Mouse (Mus musculus) thymus, postnatal 25 days (tissue): ENCODE data around the gene Chst3.
"Not testable (repeated sequence)": the region's sequence is repeated elsewhere in the genome, so short reads cannot be mapped to it uniquely, and the experiment has no call there.

ENCODE experiments used
- DNase-seq: peaks from one replicate; pipeline ENCODE4 v3.0.0; 2022

Gene Chst3

GRCm38 (mm10) chr10:60230321-60231088, 11.4 kb upstream of the Chst3 start:
- no peak for DNase-seq

GRCm38 (mm10) chr10:60229113-60229512, 10.1 kb upstream of the Chst3 start:
- no peak for DNase-seq

- no peak for DNase-seq
Observed at GRCm38 (mm10) chr10:60227666-60228065, 8.6 kb upstream of the Chst3 start.

GRCm38 (mm10) chr10:60224601-60225000, 5.5 kb upstream of the Chst3 start:
- no peak for DNase-seq

GRCm38 (mm10) chr10:60221571-60222259, 2.7 kb upstream of the Chst3 start:
- not testable (repeated sequence) for DNase-seq

- no peak for DNase-seq
Observed at GRCm38 (mm10) chr10:60220607-60221006, 1.5 kb upstream of the Chst3 start.

GRCm38 (mm10) chr10:60220042-60220523, 1.0 kb upstream of the Chst3 start:
- DNase-seq = no peak

GRCm38 (mm10) chr10:60218033-60218590, 948 bp downstream of the Chst3 start:
- no peak for DNase-seq

- DNase-seq = no peak
Observed at GRCm38 (mm10) chr10:60216331-60217095, 2.5 kb downstream of the Chst3 start.

GRCm38 (mm10) chr10:60215077-60215960, 3.7 kb downstream of the Chst3 start:
- no peak for DNase-seq

GRCm38 (mm10) chr10:60212589-60213379, 6.3 kb downstream of the Chst3 start:
- DNase-seq = no peak

- no peak for DNase-seq
Observed at GRCm38 (mm10) chr10:60211501-60212005, 7.5 kb downstream of the Chst3 start.

- DNase-seq = no peak
Observed at GRCm38 (mm10) chr10:60210468-60210867, 8.6 kb downstream of the Chst3 start.

- DNase-seq = no peak
Observed at GRCm38 (mm10) chr10:60209237-60209636, 9.8 kb downstream of the Chst3 start.

GRCm38 (mm10) chr10:60207166-60207705, 11.8 kb downstream of the Chst3 start:
- no peak for DNase-seq

- DNase-seq = no peak
Observed at GRCm38 (mm10) chr10:60205601-60206241, 13.3 kb downstream of the Chst3 start.

- no peak for DNase-seq
Observed at GRCm38 (mm10) chr10:60202785-60203184, 16.3 kb downstream of the Chst3 start.

GRCm38 (mm10) chr10:60200996-60201395, 18.1 kb downstream of the Chst3 start:
- no peak for DNase-seq

- no peak for DNase-seq
Observed at GRCm38 (mm10) chr10:60199378-60199777, 19.7 kb downstream of the Chst3 start.

- no peak for DNase-seq
Observed at GRCm38 (mm10) chr10:60197406-60197821, 21.6 kb downstream of the Chst3 start.
